Mouse (Mus musculus) brain, embryonic 14.5 days (tissue): ENCODE data around the gene Fam19a1. TPM values are rescaled to one million over a fixed set of nuclear protein-coding genes. Genes with fewer than 3 reads are reported as not detected.

Source experiments
- DNase-seq: peaks from one replicate; pipeline ENCODE4 v3.0.0-alpha.2; 2011; ENCODE audit warnings: low read depth
- CTCF ChIP-seq: fragments of 200-500 bp; IDR thresholded peaks from 2 replicates; pipeline ENCODE4 v1.5.1; 2012; ENCODE audit warnings: inconsistent platforms, mild to moderate bottlenecking, moderate library complexity, borderline replicate concordance; ENCODE audit not compliant: insufficient read depth, insufficient read length; ENCODE audit errors: extremely low read depth
- POLR2A ChIP-seq: fragments of 200-500 bp; IDR thresholded peaks from 2 replicates; pipeline ENCODE4 v1.6.1; 2012; ENCODE audit warnings: mild to moderate bottlenecking, inconsistent platforms, borderline replicate concordance; ENCODE audit not compliant: poor library complexity, insufficient read depth, insufficient read length, severe bottlenecking; ENCODE audit errors: extremely low read depth
- polyA plus RNA-seq: library from polyadenylated mRNA; depleted of rRNA; stranded (reverse); fragments of >200 nt; gene quantifications from 2 replicates; pipeline ENCODE4 v1.2.3, GENCODE M21; 2012; rRNA removed

Fam19a1 gene
- polyA plus RNA-seq, 1 experiment: 5.1 TPM

DNA sequence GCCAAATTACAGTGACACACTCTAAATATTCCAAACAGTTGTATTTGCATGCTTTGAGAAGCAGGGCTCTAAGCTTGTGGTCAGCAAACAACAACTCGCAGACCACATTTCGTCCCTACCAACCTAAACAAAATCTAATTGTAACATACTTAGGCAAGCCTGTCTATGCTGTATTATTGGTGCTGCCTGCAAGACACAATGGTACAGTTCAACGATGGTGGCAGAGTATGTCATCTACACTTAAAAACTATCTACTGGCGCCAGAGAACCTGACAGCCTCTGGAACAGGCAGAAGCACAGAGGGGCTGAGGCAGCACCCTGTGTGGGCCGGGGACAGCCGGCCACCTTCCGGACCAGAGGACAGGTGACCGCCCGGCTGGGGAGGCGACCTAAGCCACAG, 482.2 kb downstream of the Fam19a1 start:
- TF ChIP-seq POLR2A (no peak), CTCF (no peak)
- DNase-seq: no peak

DNA sequence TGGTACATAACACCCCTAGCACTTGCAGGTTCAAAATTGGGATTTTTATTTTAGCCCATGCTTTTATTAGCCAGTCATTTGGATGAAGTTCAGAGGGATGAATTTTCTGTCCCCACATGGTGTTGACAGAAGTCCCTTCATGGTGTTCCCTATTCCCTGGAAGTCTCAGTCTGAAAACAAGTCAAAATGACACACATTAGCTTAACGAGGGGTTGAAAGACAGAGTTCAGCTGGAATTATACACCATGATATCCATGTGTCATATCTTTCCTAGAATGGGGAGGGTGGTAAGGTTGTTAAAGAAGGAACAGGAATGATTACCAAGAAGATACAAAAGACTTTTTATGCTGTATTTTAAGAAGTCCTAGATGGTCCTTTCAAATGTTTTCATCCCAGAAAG, 511.2 kb downstream of the Fam19a1 start:
- no peak for DNase-seq
- TF ChIP-seq CTCF (no peak), POLR2A (no peak)

DNA sequence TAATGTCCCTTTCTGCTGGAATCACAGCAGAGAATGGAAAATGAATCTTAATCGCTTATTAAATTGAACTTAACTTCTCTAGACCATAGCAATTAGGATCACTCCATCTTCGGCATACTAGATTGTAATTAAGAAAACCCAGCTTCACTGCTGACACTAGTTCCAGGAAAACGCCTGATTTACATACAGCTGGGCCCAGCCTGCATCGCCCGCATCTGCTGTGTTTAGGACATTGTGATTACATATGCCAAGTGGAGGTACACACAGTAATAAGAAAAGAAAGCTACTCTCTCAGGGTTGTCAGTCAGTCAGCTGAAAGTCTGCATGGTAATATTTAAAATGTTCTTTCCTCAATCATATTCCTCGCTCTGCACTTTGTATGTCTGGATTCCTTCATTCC, 518.6 kb downstream of the Fam19a1 start:
- TF ChIP-seq CTCF (no peak), POLR2A (no peak)
- DNase-seq: peak; percentile 91

DNA sequence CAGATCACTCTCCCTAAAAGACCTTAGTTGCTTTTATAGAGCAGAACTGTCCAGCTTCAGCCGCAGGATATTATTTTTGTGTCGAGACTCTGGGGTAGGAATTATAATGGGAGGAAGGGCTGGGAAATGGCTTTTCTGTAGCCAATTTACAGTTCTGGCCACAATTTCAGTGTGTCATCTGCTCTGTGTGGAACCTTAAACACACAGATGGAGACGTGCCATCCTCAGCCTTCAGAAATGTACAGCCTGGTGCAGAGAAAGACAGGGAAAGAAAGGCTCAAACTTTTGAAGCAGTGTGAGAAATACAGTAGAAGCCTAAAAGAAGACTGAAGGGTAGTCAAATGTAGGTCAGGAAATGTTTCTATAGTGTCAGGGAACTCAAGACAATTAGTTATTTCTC, 519.3 kb downstream of the Fam19a1 start:
- TF ChIP-seq CTCF (no peak), POLR2A (no peak)
- DNase-seq: peak; percentile 32

DNA sequence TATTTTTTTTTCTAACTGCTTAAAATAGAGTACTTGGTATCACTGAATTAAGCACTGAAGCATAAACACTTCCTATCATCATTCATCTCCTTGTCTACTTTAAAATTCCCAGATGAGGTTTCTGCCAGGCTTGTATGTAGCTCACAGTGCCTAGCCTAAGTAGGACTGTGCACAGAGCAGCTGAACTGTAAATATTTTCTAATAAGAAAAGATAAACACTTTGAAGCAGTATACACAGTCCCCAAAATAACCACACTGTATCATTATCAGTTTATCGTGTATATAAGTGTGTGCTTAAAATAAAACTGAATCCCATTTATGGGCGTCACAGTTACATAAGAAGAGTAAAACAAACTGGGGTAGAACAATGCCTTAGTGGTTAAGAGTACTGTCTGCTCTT, 522.7 kb downstream of the Fam19a1 start:
- TF ChIP-seq POLR2A: no peak
- no peak for DNase-seq

DNA sequence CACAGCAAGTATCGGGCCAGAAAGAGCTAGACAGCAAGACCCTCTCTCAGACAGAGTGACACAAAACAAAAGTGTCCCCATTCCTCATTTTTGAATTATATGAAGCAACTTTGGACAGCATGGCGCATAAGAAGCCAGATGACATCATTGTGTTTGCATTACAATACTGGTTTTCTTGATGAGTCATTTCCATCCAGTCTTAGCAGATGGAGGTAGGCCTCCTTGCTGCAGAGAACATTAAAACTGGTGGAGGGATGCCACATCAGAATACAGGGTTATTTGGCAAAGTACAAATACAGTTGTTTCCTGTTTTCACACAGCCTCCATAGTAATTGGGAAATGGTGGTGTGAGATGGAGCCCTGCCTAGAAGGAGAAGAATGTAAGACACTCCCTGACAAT, 535.8 kb downstream of the Fam19a1 start:
- TF ChIP-seq CTCF: no peak
- no peak for TF ChIP-seq POLR2A
- DNase-seq: no peak

DNA sequence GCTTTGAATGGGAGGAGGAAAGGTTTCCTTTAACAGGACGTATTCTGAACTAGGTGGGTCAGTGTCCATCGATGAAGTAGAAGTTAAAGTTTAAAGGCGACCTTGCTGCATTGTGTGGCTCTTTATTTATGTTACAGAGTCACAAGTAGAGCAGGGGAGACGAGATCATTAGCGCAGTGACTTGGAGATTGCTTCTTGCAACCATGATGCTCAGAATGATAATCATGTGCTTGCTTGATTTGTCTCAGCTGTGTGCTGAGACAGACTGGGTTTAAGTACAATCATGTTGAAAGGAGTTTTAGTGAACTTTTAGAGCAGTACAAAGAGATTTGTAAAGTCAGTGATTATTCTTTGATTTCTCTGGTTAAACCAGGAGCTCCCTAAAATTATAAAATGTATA, 536.3 kb downstream of the Fam19a1 start:
- no peak for DNase-seq
- no peak for TF ChIP-seq CTCF
- no peak for TF ChIP-seq POLR2A

DNA sequence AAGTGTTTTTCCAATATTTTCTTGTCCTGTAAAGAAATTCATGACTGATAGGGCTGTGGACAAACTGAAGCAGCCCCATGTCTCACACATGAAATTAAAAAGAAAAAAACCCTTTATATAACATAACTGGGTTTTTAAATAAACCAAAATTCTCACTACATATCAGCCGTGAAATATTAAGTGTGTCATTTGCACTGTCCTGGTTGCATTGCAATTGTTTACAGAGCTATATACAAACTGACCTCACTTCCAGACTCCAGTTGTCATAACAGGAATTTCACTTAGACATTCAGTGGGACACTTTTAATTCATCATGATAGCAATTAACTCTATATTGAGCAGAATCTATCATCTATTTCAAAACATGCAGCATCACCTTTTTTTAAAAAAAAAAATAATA, 553.4 kb downstream of the Fam19a1 start:
- DNase-seq: no peak
- TF ChIP-seq CTCF (no peak), POLR2A (no peak)

DNA sequence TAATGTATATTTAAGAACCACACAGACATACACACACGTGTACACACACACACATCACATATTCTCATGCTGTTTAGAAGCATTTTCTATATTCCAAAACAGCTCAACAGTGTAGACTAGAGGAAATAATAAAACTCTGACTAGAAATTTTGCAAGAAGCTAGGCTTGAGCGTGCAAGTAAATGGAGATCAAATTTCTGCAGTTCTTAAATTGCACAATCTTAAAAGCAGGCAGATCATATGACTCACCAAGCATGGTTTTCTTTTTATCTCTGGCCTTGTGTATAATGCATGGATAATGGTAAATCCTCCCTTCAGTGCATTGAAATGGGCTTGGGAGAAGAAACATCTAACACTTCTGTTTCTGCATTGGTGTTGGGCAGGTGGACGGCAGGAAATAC, 564.9 kb downstream of the Fam19a1 start:
- DNase-seq: no peak

More for the DNA sequence above, 564.9 kb downstream of the Fam19a1 start:
- TF ChIP-seq POLR2A: no peak
- TF ChIP-seq CTCF: no peak

Other genes starting within 250 kb of the Fam19a1 start
- not detected in 2 replicates for gene 1700123L14Rik, start 53.1 kb downstream of the Fam19a1 start, polyA plus RNA-seq